Mouse (Mus musculus) telencephalon, adult 2 months (tissue): Measurements from ENCODE around the gene Drd3.
A peak's percentile ranks its signal among the peaks of the same experiment; 100 is the strongest.

Experiments
- DNase-seq: peaks from one replicate; pipeline ENCODE4 v3.0.0-alpha.2; 2011; ENCODE audit warnings: low read depth, low spot score

The Drd3 gene

DNA sequence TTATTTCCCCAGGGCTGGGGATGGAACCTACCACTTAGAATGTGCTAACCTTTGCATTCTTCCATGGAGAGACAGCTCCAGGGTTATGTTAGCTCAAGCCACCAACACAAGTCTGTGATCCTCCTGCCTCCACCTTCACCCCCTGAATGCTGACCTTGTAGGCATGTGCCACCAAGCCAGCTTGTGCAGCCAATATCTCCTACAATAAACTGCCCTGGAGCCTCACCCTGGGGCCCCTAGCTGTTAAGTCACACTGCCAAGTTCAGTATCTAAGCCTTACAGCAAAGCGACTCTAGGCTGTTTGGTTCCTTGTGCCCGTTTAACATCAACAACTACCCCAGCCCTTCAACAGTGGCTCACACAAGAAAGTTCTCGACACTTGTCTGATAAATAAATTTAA lies 47.3 kb downstream of the Drd3 start:
- DNase-seq, result no peak

DNA sequence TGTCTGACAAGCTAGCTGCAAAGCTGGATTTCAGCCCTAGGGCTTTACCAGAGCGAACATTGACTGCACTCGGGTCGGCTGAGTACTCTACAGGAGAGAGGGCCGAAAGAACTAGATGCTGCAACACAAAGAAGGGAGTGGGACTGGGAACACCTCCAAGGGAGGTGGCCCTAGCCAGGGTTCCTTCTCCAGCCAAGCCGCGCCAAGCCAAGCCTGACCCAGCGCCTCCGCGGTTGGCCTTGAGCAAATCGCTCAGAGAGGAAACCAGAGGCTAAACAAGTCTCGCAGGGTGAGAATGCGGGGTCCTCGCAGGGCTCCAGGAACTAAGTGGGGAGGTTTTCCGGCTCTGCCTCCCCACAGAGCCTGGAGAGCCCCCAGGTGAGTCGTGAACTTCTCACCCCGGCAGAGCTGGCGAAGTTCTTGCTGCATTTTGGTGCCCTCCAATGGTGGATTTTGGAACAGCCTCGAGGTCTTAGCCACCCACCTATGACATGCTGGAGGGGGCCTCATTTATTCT lies 48.0 kb downstream of the Drd3 start:
- DNase-seq, result no peak

DNA sequence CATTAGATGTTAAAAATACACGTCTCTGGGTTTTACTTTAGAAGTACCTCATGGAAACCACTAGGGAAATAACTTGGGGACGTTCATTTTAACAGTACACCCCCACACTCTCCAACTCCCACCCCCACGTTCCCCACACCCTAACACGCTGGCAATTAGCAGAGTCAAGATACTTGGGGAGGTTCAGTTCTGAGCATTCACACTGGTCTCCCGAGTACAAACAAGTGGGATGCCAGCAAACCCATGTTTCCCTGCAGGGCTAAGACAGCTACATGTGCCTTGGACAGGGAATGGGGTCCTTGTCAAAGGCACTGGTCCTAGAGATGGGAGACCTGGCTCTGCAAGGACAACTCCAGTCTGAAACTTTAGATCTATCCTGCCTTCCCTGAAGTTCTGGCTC lies 48.6 kb downstream of the Drd3 start:
- DNase-seq, result no peak

DNA sequence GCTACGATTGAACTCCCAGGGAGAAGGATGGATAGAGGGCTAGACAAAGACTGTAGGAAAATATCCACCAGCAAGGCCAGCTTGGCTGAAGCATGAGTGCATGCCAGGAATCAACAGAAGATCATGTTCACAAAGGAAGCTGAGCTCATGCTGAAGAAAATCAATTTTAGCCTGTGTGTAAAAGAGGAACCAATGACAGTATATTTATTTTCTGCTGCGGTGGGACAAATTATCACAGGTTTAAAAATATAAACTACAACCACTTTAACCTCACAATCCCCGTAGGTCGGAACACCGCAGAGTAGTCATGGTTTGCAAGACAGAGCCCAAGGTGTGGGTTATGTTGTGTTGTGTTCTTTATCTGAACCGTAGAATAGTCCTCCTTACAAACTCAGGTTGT lies 50.5 kb downstream of the Drd3 start:
- no peak for DNase-seq

DNA sequence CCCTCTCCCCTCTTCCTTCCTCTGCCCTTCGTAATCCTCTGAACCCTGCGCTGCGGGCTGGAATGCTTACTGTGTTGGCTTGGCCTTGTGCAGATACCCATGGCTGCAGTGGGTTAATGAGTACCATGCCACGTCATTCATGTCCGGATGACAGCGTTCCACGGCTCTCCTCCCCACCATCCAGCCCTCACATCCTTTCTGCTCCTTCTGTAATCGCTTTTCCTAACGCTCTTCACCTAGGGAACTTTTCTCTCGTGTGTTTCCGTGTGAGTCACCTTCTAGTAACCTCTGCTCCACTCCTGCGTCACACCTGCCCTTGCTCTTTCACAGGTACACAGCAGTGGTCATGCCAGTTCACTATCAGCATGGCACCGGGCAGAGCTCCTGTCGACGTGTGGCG lies 53.2 kb downstream of the Drd3 start:
- no peak for DNase-seq

DNA sequence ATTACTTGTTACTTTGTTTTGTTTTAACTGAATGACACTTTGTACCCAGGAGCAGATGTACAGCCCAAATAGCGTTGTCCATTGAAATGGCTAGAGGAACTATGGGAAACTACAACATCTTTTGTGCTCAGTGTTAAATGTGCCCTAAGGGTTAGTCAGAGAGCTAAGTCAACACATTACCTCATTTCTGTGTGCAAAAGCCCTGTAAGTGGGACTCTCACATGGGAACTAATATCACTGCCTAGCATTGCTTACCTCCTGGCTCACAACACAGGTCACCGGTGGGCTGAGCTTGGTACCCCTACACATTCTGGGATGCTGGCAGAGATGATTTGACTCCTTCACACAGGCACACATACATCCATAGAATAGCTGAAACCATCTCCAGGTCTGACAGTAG lies 55.6 kb downstream of the Drd3 start:
- no peak for DNase-seq

DNA sequence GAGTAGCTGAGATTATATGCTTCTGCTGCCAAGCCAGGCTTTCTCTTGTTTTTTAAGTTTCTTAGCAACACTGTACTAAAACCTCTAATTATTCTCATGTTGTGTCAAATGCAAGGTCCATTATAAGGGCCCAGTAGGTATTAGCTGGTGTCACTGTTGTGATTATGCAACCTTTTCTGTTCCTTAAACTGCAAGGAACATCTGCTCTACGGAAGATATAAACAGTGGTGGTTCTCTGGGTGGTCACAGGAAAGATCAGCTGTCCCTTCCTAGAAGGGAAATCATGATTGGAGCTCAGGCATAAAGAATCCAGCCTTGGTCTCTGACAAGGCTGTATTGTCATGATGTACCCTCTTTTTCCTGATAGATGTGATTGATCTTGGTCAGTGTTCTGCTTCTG lies 57.6 kb downstream of the Drd3 start:
- no peak for DNase-seq

DNA sequence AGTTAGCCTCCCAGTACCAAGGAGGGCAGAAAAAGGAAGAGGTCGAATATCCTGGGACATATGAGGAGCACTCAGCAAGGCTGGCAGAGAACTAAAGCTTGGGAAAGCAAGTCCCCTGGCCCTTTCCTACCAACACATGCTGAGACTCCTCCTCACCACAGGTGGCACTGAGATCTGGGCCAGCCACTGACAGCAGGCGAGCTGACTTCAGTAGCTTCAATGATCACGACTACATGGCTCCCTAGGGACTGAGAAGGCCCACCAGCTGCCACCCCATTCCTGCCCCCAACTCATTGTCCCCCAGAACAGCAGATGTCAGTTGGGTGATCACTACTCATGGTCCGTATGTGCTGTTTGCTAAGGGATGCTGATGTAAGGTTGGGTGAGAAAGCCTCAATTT lies 60.8 kb downstream of the Drd3 start:
- no peak for DNase-seq

DNA sequence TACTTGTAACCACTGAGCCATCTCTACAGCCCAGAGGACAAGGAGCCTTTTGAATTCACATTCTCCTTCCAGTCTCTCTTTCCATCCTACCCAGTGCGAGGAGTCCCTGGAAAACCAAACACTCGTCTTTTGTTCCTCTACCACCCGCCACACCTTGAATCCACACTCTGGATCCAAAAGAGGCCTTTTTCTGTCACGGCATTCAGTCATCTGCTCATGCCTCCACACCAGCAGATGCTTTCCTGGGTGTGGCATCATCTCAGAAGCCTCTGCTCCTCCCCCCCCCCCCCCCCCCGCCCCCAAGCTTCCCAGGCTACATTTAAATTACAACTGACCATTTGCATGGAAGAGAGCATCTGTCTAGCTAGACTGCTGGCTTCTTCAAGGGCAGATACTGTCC lies 62.5 kb downstream of the Drd3 start:
- DNase-seq, result no peak

DNA sequence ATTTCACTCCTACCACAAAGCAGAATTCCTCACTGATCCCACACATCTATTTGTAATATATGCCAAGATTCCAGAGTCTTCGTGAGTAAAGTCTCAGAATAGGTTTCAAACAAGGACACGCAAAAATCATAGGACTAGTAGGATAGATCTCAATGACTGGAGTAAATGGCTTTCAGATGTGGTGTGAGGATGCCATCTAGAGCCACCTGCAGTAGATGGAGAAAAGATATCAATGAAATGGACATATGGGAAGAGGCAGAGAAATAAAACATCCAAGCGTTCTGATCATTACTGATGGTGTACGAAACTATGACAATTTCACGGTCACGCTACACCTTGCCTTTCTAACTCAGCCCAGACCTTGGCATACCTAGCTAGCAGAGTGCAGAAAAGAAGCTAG lies 64.6 kb downstream of the Drd3 start:
- no peak for DNase-seq

DNA sequence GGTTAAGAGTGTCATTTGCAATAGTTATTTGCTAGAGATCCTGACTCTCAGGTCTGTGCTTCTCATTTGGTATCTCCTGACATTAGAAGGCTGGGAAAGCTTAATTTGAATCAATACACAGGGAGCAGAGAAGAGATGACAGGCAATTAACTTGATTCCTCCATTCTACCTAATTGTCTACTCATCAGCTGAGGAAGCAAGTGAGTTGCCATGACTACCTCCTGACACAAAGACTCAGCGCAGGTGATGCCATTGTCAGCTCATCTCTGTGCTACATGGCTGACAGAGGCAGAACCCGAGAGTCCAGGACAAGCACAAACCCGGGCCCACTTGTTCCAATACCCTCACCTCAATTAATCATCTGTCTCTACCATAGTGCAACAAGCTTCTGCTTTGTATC lies 73.7 kb downstream of the Drd3 start:
- no peak for DNase-seq

DNA sequence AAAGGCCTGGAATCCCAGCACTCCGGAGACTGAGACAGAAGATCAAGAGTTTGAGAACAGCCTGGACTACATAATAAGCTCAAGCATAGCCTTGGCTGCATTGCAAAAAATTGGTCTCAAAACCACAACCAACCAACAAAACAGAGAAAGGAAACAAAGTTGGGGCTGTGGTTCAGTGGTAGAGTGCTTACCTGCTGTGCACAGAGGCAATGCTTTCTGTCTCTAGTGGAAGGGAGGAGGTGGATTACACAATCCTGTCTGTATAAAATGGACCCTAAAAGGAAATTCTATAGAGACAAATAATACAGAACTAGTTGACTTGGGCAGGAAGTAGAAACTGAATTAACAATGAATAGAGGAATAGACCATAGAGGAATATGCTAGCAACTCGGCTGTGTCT lies 78.1 kb downstream of the Drd3 start:
- DNase-seq, result no peak

DNA sequence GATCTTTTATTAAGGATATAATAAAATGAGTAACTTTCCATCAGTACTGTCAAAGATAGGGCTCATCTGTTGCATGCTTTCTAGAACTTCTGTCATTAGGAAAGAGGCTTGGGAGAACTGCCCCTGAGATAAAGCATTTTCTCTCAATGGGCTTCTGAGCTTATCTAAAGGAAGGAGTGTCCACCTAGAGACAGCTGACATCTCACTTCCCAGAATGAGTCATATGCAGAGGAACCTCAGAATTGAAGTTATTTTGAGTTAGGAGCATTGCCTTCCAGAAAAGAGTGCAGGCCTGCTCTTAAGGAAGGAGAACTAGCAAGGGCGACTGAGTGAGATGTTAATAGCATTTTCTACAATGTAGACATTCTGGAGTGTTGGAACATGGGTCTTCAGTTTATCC lies 87.4 kb downstream of the Drd3 start:
- DNase-seq, result no peak

DNA sequence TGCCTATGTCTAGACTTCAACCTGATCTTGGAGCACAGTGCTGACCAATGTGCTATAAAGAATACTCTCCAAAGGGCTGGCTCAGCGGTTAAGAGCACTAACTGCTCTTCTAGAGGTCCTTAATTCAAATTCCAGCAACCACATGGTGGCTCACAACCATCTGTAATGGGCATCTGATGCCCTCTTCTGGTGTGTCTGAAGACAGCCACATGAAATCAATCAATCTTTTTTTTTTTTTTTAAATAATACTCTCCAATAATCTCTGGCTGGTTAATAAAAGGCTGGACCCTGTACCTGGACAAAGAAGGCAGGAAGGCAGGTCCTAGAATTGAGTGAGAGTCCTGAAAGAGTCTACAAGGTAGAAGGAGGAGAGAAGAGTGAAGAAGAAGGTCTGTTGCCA lies 96.0 kb downstream of the Drd3 start:
- DNase-seq, result no peak

DNA sequence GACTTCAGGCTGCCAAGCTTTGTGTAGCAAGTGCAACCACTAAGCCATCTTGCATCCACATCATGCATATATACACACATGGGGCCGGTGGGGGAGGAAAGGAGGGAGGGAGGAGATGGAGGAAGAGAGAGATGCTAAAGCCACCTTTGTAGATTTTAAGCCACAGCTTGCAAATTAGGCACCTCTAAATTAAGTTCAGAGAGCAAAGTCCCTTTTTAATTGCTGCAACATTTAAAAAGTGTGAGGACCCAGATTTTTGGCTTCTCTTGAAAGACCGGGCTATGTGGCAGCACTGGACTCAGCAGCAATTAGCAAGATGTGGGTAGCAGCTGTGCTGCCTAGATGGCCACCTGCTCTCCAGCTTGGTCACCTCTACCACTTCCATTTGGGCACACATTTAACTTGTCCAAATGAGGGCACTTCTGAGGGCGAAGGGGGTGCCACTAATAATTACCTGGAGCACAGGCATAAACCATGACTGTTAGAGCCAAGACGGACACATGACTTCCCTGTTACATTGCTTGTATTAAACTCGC lies 105.2 kb downstream of the Drd3 start:
- DNase-seq, result no peak

DNA sequence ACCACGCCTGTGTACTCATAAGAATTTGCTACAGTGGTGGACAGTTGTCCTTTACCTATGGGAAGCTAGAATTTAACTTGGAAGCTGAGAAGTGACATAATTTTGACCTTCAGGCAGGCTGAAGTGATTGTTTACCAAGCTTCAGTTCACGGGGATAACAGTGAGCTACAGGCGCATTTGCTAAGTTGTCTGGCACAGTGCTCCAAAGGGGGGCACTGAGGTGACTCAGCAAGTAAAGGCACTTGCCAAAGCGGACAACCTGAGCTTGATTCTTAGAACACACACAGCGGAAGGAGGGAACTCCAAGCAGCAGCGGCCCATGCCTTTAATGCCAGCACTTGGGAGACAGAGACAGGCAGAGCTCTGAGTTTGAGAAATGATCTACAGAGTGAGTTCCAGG lies 106.8 kb downstream of the Drd3 start:
- no peak for DNase-seq

DNA sequence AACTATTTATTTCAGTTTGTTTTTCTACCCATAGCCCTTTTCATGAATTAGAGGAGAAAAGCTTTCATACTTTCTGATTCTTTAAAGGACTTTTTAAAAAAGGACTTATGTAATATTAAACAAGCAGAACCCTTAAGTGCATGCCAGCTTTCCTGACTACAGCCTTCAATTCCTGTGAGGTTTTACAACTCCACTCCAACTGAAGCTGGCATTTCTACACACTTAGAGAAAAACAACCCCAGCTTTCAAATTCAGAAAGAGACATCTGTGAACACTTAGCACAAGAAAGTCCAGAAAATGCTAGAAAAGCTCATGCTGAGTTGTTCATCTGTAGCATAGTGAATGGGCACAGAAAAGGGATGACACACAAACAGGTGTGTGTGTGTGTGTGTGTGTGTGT lies 116.0 kb downstream of the Drd3 start:
- peak; percentile 36 for DNase-seq

DNA sequence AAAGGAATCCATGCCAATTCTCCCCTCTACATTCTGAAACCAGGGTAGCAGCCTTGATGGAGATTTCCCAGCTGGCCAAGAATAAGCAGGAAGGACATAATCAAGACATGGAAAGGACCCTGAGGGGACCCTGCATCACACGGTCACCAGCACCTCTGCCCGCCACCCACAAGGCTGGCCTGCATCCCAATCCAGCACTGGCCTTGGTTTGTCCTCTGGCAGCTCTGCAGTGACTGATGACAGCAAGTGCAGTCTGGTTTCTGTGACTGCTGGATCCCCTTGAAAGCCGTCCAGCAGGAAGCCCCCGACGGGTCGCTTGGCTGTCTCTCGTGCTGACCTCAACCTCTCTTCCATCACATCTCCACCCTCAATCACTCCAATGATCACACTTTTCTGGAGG lies 117.6 kb downstream of the Drd3 start:
- DNase-seq, result no peak
